Mouse (Mus musculus): ENCODE measurements around the gene Btnl2.

DNA sequence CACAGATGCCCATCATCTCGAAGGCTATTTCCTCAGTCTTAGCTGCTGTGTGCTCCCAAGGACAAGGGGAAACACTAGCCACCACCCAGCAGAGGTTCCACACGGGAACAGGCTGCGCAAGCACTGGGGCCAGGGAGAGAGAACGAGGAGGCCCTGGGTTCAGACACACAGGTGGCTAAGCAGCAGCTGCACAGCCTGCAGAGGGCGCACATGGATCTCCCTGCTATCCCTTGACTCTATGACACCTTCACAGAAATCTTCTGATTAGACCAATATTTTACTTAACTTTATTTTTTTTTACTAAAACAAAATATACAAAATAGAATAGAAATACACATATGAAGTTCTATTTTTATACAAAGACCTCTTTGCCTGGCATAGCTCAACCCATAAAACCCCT, 42.7 kb downstream of the Btnl2 start:
- peak; percentile 30 for TF ChIP-seq CTCF (conservative IDR thresholded peaks at IDR 0.05; ENCODE audit: low read length)
- TF ChIP-seq NANOG (IDR thresholded peaks at IDR 0.05; ENCODE audit: borderline replicate concordance, low read length), result no peak
